Mouse (Mus musculus): ENCODE measurements at regions not wholly inside any gene's neighbourhood (a gene's known extent, or its start where the extent isn't known, plus 50 kb on each side); places are given as distances from the start of the nearest gene placed in this dataset.

DNA sequence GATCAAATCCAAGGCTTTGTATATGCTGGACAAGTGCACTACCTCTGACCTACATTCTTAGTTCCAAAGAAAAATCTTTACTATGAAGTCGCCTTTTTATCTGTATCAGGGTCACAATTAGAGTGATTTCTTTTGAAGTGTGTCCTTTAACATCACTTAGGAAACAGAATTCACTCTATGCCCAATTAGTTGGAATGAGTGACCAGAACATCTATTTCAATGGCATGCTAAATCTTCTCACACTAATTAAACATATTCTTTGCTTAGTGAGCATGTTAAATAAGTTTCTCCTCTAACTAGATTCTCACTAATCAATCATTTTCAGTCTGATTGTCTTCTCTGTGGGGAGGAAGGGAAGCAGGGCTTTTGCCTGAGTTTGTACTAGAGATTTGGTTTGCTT lies 84.9 kb downstream of the Arl6ip6 start:
- TF ChIP-seq CTCF (IDR thresholded peaks at IDR 0.05; ENCODE audit: extremely low read depth, insufficient read depth, low read length) (no peak), POLR2A (IDR thresholded peaks at IDR 0.05; ENCODE audit: extremely low read depth, insufficient read depth, low read length) (no peak)

All from cortical plate, adult 2 months (tissue).